Mouse (Mus musculus) gastrocnemius, postnatal 36 days (tissue): ENCODE results near the gene Spg20. TPM values are rescaled to one million over a fixed set of nuclear protein-coding genes. Genes with fewer than 3 reads are reported as not detected.

Source experiments
- DNase-seq, 2 experiments: peaks; one replicate each; pipeline ENCODE4 v3.0.0; 2022
- intact Hi-C: fragments of 180-260 bp; cut with DNase I; formaldehyde crosslinking; loops from one replicate; pipeline ENCODE4 v1.15.1; 2025
- long read RNA-seq, 2 experiments: library from polyadenylated mRNA; stranded (forward); transcript quantifications; one replicate each; pipeline ENCODE4 v2.0.0; 2021
- total RNA-seq, 2 experiments: library from RNA; stranded (reverse); gene quantifications; 2 replicates each; pipeline ENCODE4 v1.2.3; 2021

Spg20 gene
- 10 to 100 TPM; 22.9 to 28.9 TPM for total RNA-seq
- long read RNA-seq, experiment 1, transcript Spg20-201 (9 exons, 3,770 nt): major isoform, 7 of 14 reads
- long read RNA-seq, experiment 1, partial matches to known transcripts: 0 of 14 reads
- long read RNA-seq, experiment 1, other reads (novel, unspliced or antisense): 3 of 14 reads
- long read RNA-seq, experiment 2, transcript Spg20-202 (8 exons, 3,567 nt): minor isoform, 6 of 22 reads
- long read RNA-seq, experiment 2, transcript Spg20-201 (9 exons, 3,770 nt): major isoform, 7 of 22 reads
- long read RNA-seq, experiment 2, partial matches to known transcripts: 8 of 22 reads
- long read RNA-seq, experiment 2, other reads (novel, unspliced or antisense): 1 of 22 reads

- intact Hi-C loops: loop anchor here (5.0 kb wide), 1 partner anchor 35 kb away; no protein-coding TSS in a partner anchor
- peak; percentile 95 to 97 for DNase-seq
Observed at GRCm38 (mm10) chr3:55111935-55112709, at the start of gene Spg20. Gene Spg20, plus strand, starts transcription at chr3:55112108.

DNA sequence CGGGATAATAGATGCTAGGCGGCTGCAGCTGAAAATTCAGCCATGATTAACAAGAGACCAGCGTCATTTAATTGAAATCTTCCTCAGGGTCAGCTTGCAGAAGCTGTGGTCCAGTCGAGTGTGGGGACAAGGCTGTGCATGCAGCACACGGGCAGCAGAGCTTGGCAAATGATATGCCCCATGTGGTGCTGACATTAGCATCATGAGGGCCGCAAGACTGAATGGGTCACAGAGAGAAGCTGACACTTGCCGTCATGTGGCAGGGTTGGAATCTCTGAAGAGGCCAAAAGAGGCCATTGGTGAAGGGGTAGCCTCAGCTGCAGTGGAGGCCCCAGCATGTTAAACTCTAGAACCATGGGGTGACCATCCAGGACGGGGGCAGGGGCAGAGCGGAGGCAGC is 49.3 kb upstream of the Spg20 start:
- intact Hi-C loops: loop anchor here (10.0 kb wide), 1 partner anchor 258 kb away; the partner anchor contains the start of gene Rfxap
- DNase-seq: no peak

DNA sequence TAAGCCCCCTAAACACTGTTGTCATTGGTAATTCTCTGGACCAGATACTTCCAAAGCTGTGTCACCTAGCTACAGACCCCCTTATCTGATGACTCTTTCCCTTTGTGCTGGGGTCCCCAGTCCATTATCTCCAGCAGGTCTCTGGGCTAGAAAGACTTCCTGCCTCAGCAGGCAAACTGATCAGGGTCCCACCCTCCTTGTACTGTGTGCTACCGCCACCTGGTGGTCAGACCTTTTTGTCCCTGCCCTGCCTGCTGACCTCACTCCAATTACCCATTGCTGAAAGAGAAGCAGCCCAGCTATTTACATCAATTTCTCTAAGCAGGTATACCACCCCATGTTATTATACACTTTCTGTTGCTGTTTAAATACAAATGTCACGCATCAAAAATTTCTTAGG is 47.5 kb upstream of the Spg20 start:
- peak; percentile 49 to 52 for DNase-seq
- intact Hi-C loops: loop anchor here (10.0 kb wide), 1 partner anchor 260 kb away; the partner anchor contains the start of gene Rfxap

DNA sequence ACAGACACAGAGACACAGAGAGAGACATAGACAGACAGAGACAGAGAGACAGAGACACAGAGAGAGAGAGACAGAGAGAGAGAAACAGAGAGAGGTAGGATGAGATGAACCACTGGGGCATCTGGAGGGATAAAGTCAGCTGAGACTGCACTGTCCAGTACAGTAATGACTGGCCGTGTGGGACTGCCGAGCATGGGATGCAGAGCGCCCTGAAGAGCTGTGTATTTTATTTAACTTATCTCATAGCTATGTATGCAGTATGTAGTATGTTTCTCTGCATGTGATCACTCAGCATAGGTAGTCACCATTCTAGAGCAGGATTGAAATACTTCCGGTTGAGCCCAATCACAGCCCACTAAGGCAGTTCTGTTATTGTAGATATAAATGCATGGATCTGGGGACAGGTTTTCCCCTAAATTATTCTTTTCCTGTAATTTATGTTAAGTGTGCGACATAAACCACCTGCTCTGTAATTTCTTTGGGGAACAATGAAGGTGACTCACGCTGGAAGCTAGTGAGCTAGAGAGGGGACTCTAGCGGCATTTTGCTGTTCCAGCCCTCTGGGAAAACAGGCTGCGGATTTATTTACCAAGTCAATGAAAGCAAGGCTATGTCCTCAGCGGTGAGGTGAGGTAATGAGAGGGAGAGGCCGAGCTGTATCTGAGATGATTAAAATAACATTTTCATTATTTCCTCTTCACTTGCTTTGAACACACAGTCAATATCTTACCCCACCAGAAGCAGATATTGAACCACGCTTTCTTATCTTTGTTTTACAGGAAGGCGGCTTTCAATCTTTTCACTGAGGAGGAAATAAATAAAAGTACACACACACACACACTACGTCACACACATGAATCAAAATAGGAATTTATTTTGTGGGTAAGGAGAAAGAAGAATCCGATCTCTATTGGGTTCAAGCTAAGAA is 45.9 kb upstream of the Spg20 start:
- DNase-seq: no peak
- intact Hi-C loops: loop anchor here (10.0 kb wide), 1 partner anchor 261 kb away; the partner anchor contains the start of gene Rfxap

- DNase-seq: no peak
- intact Hi-C loops: loop anchor here (10.0 kb wide), 1 partner anchor 262 kb away; the partner anchor contains the start of gene Rfxap
Observed at GRCm38 (mm10) chr3:55066666-55067023, 45.3 kb upstream of the Spg20 start.

DNA sequence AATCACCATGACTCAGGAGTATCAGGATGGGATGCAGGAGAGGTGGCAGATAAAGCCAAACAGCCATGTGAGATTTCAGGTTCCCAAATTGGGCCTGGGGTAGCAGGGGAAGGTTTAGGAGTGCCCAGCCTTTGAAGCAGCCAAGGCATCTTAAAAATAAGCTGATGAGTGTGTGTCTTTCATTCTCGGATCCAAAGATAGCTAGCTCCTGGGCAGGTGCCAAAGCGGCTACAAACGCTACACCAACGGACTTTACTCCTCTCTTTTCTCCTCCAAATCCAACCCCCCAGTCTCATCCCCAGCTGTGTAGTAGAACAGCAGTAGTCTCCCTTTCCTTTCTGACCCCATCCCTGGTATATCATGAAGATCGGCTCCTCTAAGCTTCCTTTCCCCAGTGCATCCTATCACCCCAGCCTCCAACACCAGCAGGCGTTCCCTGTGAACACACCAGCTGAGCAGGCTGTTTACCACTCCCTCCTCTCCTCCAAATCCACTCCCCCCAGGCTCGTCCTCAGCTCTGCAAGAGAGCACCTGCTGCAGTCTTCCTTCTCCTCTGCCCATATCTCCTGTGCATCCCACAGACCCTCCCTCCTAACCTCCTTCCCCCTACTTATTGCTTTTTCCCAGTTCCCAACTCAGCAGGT is 44.0 kb upstream of the Spg20 start:
- no peak for DNase-seq
- intact Hi-C loops: loop anchor here (10.0 kb wide), 1 partner anchor 263 kb away; the partner anchor contains the start of gene Rfxap

DNA sequence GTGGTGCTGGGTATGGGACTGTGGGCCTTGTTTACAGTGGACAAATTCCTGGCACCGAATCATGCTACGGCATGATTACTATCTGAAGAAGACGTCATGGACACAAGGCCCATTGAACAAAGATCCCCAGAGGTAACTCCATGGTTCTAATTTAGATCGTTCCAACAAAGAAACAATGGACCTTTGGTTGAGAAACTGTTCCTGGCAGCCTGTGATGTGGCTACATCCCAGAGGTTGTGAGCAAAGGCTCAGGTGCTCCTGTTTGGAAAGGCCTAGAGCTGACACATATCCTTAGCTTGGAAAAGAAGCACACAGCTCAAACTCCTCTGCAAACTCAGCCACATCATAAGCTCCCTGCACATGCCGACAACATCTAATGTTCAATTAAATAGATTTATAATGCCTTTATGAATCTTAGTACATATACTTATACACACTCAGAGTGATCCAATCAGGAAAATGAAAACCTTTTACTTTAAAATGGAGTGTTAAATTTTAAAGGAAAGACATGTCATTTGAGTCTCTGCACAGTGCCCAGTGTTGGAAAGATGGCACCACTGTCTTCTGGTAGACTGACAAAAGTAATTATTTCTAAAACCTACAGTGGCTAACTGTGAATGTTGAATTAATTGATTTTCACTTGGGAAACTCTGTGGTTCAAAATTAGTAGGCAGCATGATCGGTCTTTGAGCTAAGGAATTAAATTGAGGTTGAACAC is 37.2 kb upstream of the Spg20 start:
- DNase-seq: no peak
- intact Hi-C loops: loop anchor here (5.0 kb wide), 1 partner anchor 38 kb away; the partner anchor contains the start of gene Spg20

DNA sequence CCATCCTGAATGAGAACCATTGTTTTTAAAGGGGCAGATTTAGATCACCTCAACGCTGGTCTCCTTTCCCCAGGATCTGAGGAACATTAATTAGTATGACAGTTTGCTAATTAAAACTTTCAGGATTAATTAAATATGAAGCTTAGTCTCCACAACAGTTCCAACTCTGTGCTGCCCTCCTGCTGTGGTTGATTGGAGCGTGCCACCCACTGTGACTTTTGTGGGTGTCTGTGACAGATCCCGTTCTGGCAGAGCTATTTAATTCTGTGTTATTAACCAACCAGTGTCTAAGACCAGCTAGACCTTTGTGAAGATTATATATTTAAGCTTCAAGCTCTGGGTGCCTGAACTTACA is 36.6 kb upstream of the Spg20 start:
- no peak for DNase-seq
- intact Hi-C loops: loop anchor here (5.0 kb wide), 1 partner anchor 37 kb away; the partner anchor contains the start of gene Spg20

DNA sequence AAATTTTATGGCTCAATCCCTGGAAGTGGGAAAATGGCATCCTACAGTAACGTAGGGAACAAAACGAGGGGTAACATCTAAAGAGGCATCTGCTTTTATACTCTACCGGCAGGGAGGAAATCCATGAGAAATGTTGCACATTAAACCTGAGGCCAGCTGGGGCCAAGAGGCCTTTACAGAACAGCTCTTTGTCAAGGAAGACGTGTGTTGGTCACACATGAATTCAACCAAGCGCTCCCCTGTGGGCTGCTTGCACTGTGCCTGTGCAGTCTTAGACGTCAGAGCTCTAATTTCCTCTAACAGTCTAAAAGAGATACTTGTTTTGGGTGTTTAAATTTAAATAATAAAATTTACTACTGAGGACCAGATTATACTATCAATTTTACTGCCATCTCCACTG is 33.7 kb upstream of the Spg20 start:
- no peak for DNase-seq
- intact Hi-C loops: loop anchor here (5.0 kb wide), 1 partner anchor 34 kb away; the partner anchor contains the start of gene Spg20

DNA sequence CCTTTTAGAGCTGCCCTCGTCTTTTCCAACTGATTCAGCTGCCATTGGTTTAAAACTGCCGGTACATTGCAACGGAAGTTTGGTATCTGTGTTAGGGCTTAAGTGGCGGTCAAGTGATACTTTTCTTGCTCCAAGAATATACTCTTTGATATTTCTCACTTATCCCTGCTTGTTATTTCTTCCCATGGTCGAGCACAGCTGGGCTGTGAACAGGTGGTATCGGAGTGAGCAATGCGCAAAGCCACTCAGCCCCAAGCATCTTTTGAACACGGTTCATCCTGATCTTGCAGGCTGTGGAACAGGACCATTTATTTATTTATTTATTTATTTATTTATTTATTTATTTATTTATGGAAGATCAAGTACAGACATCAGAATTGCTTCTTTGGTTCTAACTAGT is 32.3 kb upstream of the Spg20 start:
- intact Hi-C loops: loop anchor here (2.0 to 5.0 kb wide), 3 partner anchors 33 to 275 kb away; partner anchors contain the start of gene Spg20
- no peak for DNase-seq

DNA sequence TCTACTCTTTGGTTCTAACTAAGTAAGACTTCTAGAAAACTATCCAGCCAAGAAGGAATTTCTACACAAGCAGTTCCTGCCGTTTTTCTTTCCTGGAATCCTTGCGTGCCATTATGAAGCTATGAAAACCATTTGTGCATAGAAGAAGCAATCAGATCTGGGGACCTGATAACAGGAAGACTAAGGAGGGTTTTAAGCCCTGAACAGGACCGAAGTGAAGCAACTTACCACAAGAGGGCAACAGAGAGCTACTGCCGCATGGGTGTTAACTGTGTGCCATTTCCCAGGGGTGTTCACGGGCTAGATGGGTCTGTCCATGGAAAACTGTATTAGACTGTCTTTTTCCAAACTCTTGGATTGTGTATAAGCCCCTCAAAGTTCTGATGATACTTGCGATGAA is 31.9 kb upstream of the Spg20 start:
- intact Hi-C loops: loop anchor here (2.0 kb wide), 2 partner anchors 71 to 275 kb away; no protein-coding TSS in a partner anchor
- DNase-seq: peak; percentile 39 to 64

DNA sequence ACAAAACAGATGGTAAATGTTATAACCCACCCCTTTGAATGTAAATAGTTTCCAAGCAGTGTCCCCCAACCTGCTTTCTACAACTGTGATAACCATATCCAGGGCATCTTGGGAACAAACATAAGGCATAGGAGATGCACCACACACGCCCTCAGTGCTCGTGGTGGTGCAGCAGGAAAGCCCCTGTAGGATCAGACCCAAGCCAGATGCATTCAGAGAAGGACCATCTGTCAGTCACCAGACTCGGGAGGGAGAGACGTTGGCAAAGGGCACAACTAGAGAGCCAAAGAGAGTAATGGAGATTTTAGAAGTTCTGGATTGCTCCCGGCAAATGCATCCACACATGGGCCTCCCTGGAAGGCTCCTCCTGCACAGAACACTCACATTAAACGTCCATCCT is 27.1 kb upstream of the Spg20 start:
- intact Hi-C loops: no loop called here
- no peak for DNase-seq

DNA sequence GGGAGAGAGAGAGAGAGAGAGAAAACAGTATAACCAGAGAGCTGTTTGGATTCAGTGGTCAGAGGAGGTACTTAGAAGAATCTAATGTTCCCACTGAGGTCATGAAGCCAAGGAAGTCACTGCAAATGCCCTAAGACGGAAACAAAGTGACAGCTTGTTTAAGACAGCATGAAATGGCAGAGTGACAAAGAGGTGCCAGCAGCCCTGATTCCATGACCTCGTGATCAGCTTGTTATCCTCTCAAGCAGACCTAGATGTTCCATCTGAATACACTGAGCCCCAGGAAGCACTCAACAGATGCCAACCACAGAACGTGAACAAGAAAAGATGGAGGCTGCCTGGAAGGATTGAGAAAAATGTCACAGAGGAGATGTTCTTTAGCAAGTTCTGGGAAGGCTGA is 26.2 kb upstream of the Spg20 start:
- intact Hi-C loops: no loop called here
- no peak for DNase-seq

DNA sequence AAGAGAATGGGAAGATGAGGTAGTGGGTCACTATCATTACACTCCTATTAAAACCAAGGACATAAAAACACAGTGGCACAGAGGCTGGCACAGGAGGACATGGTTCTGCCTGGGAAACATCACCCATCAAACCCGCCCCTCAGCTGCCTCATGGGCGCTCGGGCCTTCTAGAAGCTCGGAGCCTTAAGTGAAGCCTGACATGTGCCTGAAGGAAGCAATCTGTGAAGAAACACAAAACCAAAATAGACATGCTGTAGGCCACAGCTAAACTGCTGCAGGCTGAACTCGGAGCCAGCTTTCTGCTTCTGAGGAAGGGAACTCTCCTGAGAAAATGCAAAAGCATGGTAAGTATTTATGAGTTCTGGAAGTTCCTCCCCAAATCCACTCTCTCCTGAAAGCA is 25.0 kb upstream of the Spg20 start:
- DNase-seq: no peak
- intact Hi-C loops: no loop called here

DNA sequence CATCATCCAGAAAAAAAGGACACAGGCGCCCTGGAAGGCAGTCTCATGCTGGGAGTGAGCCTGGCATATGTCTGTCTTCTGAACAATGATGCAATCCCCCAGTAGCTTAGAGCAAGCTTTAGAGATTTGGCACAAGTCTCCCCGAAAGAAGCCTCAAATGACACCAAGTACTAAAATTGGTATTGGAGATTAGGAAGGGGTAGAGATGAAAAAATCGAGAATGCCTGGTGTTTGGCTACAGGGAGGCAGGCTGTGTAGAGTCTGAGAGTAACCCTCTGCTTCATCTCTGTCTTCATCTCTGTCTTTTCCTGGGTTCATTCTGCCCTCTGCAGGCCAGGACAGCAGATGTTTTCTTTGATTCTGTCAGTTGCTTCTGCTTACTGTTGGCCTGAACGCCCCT is 24.5 kb upstream of the Spg20 start:
- intact Hi-C loops: no loop called here
- DNase-seq: no peak

DNA sequence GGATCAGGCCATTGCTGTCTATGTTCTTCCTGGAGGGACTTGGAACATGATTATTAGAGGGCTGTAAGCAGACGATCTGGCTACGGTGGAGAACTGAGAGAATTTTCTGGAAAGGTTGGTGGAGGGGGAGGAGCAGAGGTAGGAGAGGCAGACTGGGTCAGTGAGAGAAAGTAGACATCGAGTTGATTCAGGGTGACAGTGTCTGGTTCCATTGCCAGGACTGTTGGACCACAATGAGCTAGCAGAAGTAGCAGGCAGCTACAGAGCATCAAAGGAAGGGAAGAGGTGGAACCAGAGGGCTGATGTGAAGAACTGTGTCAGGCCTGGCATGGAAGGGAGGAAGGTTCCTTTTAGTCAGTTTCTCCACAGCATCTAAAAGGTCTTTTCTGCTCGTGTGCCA is 23.5 kb upstream of the Spg20 start:
- no peak for DNase-seq
- intact Hi-C loops: no loop called here

GRCm38 (mm10) chr3:55088843-55089242 is 23.1 kb upstream of the Spg20 start:
- no peak for DNase-seq
- intact Hi-C loops: no loop called here

DNA sequence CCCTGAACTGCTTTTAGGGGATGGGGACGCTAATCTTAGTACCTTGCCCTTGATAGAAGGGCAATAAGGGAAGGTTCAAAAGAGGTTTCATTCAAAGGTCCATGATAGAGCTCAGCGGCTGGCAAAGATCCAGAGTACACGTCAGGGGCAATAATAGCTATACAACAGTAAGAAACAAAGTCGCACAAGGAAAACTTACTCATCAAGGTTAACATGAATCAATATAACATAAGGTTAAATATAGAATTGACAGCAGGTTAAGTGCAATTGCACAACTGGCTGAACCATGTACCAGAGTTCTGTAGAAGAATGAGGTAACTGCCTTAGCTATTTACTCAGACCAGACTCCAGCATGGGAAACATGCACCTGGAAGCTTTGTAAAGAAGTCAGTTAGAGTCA is 22.6 kb upstream of the Spg20 start:
- intact Hi-C loops: no loop called here
- no peak for DNase-seq

DNA sequence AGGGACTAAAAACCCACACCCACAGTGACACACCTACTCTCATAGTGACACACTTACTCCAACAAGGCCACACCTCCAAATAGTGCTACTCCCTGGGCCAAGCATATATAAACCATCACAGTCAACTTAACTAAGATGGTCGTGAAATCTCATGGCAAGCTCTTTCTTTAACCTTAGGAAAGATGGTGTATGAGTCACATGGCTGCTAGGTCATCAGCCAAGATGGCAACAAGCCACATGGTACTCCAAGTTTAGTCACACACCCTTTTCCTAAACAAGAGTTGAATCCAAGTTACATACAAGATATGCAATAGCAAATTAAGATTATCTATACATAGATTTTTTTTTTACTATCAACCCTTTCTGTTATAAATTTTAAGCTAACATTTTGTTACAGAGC is 18.7 kb upstream of the Spg20 start:
- no peak for DNase-seq
- intact Hi-C loops: no loop called here
